Mouse (Mus musculus) adrenal gland, adult (tissue): ENCODE results near the gene Sgms1.
A peak's percentile ranks its signal among the peaks of the same experiment; 100 is the strongest.

Experiments used
- DNase-seq, 2 experiments: peaks; one replicate each; pipeline ENCODE4 v3.0.0; 2022 to 2023; ENCODE audit warnings: low spot score in 1 of 2; ENCODE audit not compliant: inconsistent age in 2 of 2

Sgms1 gene

DNA sequence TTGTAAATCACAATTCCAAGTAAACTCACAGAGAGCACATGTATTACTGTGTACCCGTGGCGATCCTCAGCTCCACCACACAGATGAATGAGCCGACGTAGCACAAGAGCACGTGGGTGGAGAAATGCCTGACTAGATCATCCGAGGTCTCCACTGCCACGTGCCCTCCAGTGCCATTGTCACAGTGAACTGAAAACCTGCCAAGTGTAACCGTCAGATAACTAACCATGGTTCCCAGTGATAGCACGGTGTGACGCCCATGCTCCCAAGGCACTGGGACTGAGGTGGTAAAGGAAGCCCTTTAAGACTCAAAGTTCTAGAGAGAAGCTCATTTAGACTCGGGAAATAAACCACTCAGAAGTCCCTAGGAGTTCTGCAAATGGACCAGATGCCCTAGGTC is 167.4 kb downstream of the Sgms1 start:
- DNase-seq, result no peak

DNA sequence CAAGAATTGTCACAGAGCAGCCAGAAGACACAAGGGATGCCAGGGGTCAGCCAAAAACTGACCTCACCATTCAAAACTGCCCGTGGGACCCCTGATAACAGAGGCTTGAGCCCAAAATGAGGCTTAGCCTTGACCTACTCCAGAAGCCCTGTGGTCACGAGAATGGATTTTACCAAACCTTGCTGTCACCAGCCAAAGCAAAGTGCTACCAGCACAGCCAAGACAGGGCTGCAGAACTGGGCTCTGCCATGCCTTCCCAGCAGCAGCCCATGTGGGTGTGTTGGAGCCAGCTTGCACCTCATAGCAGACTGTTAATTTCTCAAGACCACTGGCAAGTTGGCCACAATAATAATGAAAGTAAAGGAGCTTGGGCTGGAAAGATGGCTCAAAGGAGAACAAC is 168.5 kb downstream of the Sgms1 start:
- DNase-seq, result peak in 1 of 2 experiments; percentile 70

DNA sequence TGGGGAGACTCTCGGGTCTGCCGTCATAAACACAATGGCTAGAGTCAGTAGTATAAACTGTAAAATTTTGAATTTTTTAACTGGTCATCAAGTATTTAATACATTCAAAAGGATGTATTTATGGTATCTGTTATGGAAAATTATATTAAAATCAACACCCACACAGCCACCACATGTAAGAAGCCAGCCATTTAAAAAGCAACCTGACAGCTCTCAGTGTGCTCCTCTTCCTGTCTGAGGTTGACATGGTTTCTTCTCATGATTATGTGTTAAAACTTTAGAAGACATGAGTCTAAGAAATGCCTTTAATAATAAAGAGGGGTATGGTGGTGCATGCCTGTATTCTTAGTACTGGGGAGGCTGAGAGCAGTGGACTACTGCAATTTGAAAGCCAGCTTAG is 172.8 kb downstream of the Sgms1 start:
- DNase-seq, result no peak

DNA sequence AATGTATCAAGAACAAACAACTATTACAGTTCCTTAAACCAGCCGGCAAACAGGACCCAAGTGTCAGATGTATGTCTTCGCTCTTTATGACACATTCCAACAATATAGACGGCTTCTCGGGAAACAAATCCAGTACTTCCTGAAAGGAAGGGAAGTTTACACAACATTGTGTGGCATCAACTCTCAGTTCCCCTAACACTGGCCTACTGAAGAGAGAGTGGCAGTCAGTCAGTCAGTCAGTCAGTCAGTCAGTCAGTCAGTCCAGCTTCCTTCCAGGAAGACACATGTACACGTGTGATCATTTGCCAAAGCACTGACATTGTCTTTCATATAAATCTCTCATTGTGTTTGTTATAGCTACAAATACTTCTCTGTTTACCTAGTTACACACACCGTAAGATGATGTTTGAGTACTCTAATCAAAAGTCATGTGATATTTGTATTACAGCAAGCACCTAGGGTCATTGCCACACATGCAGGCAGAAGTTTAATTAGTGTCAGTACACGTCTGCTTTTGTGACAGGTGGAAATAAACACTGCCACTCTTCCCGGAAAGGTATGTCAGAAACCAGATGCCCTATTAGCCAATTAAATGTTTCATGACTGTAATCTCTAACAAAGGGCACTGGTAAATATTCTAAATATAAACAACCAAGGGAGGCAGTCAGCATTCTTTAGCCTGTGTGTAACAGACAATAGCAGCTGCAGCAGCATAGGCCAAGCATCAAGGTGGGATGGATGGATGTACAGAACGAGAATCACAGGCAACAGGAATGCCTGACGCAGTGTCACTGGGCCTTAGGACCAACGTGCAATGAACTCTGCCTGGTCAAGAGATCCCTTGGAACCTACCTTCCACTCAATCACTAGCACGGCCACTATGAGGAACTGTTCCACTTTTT is 174.4 kb downstream of the Sgms1 start:
- DNase-seq, result no peak

DNA sequence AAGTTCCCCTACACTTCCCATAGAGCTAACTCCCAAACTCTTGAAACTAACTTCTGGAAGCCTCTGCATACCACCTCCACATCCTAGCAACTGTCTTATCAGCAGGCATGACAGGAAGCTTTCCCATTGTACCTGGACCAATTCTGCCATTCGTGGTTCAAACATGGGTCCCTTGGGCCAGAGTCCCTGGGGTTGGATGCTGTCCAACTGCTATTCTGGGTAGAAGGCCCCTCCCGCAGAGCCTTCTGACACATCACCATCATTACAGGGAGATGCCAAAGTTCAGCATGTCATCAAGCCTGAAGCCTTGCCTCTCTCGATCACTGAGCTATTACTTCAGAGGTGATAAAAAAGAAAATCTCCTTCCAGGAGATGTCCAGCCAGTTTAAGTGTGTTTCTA is 175.9 kb downstream of the Sgms1 start:
- no peak for DNase-seq

- DNase-seq, result no peak
Observed at GRCm38 (mm10) chr19:32211293-32211585, 178.3 kb downstream of the Sgms1 start.

GRCm38 (mm10) chr19:32210450-32211292 is 178.8 kb downstream of the Sgms1 start:
- DNase-seq, result peak; percentile 92 to 96

- DNase-seq, result no peak
Observed at GRCm38 (mm10) chr19:32210099-32210449, 179.4 kb downstream of the Sgms1 start.

DNA sequence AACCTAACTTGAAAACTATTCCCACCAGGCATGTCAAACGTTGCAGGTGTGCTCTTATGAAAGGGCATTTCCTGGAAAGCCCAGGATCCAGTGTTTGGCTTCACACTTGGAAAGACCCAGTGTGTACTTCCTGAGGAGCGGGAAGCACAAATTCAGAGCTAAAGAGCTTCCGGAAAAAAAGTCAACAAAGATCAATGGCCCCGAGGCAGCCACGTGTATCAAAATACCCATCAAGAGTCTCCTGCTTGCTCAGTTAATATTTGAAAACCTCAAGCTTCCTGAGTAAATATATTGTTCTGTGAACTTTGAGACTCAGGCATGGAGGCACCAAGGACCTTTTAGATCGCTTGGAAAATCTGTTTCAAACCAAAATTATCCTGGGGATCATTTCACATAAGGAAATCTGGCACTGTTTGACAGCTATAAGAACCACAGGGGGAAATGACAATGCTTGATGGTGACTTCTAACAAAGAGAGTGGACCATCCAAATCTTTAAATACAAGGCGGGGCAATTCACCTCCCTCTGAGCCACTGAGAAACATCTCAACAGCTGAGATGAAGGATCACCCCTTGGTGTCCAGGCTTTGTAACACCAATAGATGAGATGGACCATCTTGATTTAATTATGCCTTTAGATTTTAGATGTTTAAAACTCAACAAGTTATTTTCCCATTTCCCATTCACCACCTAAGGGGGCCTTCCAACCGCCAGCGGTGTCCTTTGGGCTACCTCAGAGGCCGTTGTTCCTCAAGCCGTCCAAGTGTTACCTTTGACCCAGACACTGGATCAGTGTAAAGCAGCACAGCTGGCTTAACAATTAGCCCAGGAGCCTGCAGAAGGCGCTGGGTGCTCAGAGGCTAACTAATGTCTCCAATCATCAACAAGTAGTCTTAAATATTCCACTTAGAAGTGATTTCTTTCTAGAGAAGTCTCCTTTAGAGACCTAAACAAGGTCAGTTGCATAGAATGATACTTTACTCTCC is 187.1 kb downstream of the Sgms1 start:
- DNase-seq, result no peak

DNA sequence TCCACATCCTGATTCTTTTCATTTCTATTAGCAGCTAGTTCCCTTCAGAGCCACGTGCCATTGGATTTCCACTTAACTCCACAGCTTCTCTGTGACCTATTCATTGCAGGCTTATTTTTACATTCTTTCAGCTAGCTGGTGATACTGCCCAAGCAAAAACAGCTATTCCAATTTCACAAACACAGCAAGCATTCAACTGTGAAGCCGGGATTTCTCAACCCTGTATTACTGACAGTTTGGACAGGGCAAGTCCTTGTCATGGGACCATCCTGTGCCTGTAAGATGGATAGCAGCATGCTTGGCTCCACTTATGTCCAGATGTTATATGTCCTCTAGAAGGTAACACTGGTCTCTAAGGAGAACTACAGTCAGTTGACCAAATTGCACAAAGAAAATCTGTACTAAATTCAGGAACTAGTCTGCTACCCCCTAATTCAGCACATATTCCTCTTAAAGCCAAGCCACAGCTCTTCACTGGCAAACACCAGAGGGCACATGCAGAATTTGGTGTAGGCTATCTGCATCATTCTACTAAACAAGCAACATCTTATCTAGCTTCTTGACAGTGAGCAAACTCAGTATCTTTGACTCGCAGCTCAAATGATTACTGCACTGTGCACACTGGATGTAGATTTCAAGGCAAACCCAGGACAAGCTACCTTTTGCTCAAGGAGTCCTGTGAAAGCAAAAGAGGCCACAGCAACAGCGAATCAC is 189.5 kb downstream of the Sgms1 start:
- no peak for DNase-seq

DNA sequence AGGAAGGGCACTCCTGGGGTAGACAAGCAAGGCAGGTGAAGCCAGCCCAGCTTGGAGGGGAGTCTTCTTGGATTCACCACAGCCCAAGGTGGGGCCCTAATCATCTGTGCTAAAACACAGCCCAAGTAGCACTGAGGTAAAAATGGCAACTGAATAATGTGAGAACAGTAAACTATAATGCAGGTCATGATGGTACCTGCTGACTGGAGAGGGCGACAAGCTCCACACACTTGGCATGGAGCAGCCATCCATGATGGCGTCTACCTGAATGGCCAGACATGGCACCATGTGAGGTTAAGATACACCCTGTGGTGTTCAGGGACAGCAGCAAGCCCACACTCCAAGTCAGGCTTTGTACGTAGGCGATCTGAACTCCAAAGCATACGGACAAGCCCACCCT is 190.4 kb downstream of the Sgms1 start:
- no peak for DNase-seq

GRCm38 (mm10) chr19:32198494-32199106 is 190.9 kb downstream of the Sgms1 start:
- DNase-seq, result no peak

DNA sequence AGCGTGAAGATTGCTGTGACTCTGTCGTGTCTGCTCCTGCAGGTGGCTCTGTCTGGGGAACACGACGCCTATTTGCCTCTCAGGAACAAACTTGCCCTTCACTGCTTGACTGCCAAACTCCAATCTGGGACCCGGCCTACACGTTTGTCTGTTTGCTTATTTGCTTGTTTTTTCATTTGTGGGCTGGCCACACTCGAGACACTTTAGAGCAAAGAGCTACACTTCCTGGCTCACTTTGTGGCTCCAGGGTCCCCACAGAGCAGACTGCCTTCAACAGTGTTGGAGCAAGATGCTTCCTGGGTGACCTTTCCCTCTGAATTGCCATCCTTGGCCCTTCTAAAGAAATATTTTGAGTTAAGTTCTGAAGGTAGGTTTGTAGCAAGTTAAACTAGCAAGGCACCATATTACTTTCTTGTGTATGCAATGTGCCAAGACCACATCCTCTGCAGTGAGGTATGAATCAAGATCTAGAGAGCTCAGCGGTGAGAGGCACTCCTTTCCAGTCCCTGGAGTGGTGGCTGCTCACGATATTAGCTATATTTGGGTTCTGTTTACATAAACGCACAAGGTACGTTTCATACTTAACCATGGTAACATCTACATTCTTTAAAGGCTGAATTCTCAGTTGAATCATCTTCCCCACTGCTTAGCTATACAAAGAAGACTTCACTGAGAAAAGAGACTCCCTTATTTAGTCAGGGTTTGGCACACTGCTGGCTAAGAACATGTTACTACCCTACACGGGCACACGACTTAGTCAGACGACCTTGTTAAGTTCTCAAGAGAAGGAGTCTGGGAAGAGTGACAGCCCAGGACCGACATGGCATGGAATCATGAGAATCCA is 192.3 kb downstream of the Sgms1 start:
- no peak for DNase-seq

- DNase-seq, result peak; percentile 72 to 90
Observed at GRCm38 (mm10) chr19:32196222-32196621, 193.3 kb downstream of the Sgms1 start.

GRCm38 (mm10) chr19:32194863-32195262 is 194.7 kb downstream of the Sgms1 start:
- DNase-seq, result no peak

- no peak for DNase-seq
Observed at GRCm38 (mm10) chr19:32194074-32194473, 195.4 kb downstream of the Sgms1 start.

- no peak for DNase-seq
Observed at GRCm38 (mm10) chr19:32191596-32191995, 197.9 kb downstream of the Sgms1 start.

GRCm38 (mm10) chr19:32189961-32190360 is 199.6 kb downstream of the Sgms1 start:
- no peak for DNase-seq

- DNase-seq, result no peak
Observed at GRCm38 (mm10) chr19:32189036-32189436, 200.5 kb downstream of the Sgms1 start.
